Mouse (Mus musculus) frontal cortex, postnatal 36 days (tissue): ENCODE results near the gene Satb2.

ENCODE experiments used
- DNase-seq, 2 experiments: peaks; one replicate each; pipeline ENCODE4 v3.0.0; 2022; ENCODE audit warnings: low spot score in 2 of 2

The Satb2 gene

GRCm38 (mm10) chr1:56973593-56973950, 4.9 kb downstream of the Satb2 start:
- DNase-seq = no peak

- peak; percentile 89 to 92 for DNase-seq
Measured at GRCm38 (mm10) chr1:56972950-56973592, 5.4 kb downstream of the Satb2 start.

- no peak for DNase-seq
Measured at GRCm38 (mm10) chr1:56972251-56972949, 6.0 kb downstream of the Satb2 start.

GRCm38 (mm10) chr1:56971942-56972250, 6.6 kb downstream of the Satb2 start:
- DNase-seq = peak in 1 of 2 experiments; percentile 40

DNA sequence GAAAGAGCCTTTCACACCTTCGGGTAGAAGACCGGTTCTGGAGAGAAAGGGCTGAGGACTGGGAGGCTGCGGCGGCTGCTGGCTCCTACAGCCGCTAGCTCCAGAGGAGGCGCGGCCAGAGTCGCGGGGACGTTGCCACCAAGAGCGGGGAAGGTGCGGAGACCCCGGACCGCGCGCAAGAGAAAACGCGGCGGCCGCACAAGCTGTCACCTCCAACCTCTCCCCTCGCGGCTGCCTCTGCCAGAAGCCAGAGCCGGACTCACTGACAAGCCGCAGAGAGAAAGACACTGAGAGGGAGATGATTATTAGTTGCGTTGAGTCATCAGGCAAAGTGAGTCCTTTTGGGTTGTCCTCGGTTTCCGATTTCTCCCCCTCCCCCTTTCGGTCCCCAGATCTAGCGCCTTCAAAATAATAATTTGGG, 7.0 kb downstream of the Satb2 start:
- DNase-seq = no peak

DNA sequence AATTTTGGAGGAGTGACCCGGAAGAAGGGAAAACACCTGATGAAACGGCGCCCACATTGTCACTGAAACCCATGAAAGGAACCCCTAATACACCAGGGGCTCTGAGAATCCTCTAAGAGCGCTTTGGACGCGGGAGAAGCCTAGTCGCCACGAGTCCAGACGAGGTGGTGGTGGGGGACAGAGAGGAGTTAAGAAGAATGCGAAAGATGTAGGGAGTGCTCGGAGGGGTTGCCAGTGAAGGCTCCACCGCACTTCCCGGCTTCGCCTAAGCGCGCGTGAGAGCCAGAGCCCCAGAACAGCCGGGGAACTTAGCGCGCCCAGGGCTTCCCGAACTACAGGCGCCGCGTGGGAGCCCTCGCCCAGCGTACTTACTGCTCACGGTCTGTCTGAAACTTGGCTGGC, 7.7 kb downstream of the Satb2 start:
- no peak for DNase-seq

DNA sequence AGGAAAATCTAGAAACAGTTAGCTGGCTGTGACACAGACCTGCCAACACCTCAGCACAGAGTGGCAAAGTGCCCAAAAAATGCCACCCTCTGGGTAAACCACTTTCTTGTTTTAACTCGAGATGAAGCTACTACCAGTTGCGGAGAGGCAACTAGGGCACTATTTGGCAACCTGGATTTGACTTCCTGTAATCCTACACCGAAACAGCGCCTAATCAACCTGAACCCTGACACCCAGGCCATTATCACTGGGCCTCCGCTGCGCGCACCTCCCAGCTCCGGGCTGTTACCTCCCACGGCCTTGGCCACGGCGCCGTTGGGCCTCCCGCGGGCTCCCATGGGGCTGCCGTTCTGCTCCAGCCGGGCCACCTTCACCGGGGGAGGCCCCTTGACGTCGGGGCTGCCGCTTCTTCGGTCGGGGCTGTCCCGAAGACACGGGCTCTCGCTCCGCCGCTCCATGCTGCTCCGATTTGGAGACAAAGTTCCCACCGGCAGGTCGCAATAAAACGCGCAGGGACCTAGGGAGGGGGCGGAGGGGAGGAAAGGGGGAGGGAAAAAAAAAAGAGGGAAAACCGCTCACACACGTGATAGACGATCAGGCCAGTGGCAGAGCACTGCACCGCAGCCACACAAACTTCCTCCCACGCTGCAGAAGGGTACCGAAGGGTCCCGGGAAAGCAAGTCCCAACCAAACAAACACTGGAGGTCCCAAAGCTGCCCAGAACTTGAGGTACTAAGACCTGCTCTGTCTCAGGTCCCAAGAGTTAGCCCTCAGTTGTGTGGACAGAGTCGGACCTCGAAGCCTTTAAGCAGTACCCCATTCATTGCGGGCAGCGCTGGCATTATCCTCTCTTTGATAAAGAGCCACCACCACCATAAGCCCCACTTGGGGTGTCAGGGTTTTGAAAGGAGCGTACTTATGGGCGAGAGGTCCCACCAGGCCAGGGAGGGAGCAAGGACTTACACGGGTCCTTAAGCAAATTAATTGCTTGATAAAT, 8.8 kb downstream of the Satb2 start:
- DNase-seq = peak in 1 of 2 experiments; percentile 58

DNA sequence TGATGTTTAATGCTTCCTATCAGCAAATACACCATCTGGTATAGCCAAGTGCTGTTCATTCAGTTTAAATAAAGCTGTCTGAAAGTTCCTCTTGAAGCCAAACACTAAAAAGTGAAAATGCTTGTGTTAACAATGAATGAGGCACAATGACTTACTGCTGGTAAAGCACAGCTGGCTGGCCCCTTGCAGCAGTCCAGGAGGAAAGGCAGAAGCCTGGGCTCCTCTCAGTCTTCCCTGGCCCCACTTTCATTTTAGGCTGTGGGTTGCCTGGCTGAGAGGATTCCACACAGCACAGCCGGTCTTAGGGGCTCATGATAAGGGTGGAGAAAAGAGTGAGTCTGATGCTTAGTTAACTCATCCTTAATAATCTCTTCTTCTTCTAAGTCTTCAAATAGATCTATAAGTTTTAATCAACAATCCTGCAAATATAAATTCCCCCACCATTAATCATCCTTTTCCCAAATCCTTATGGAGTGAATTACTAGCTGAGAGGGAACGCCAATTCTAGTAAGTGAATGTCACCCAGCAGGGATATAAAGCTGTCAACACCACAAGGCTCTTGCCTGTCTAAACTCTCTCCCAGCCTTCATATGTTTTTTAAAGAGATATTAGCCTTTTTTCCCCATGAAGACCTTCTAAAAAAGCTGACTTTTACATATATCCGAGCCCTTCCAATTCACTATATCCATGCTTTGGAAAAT, 12.4 kb downstream of the Satb2 start:
- peak in 1 of 2 experiments; percentile 18 for DNase-seq

DNA sequence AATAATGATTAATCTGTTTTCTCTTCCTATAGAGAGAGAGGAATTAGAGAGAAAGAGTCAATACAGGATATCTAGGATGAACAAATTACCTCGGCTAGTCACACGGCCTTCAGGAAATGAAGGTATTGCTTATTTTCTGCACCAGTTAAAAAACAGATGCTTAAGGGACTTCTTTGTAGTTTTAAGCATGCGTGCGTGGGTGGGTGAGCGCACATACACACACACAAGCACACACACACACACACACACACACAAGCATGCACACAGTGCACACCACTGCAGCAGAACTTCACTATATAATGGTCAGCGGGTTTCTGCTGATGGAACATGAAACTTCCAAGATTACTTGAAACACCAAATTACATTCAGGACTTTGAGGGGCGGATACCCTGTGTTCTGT, 14.0 kb downstream of the Satb2 start:
- DNase-seq = no peak

DNA sequence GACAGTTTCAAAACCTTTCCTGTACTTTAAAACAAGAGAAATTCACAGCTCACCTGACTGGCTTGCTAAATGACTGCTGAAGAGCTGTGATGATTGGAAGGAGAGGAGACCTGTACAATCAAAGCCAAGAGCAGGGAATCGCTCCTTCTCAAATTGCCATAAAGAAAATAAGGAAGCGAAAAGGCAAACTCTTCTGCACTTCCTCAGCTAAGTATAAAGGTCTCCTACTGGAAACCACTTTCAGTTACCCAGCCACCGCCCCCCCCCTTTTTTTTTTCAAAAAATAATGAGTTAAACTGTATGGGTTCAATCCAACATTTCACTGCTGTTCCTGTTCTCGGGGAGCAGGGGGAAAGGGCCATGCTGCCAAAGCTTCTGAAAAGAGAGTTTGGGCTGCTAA, 15.2 kb downstream of the Satb2 start:
- DNase-seq = no peak

DNA sequence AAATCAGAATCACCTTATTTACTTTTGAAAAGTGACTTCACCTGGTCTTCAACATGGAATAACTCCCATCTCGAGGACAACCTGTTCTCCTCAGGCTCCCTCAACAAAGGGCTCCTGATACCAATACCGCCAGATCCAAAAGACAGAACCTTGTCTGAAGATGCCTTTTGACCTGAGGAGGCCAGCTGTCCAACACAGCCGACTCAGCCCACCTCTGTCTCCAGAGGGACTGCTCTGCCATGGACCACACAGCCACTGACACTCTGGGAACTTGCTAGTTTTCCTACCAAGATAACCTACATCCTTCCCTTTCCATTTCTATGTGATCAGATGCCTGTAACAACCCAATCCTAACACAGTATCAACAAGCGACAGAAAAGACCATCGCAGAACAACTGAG, 19.5 kb downstream of the Satb2 start:
- DNase-seq = no peak

GRCm38 (mm10) chr1:56957942-56958341, 20.5 kb downstream of the Satb2 start:
- no peak for DNase-seq

DNA sequence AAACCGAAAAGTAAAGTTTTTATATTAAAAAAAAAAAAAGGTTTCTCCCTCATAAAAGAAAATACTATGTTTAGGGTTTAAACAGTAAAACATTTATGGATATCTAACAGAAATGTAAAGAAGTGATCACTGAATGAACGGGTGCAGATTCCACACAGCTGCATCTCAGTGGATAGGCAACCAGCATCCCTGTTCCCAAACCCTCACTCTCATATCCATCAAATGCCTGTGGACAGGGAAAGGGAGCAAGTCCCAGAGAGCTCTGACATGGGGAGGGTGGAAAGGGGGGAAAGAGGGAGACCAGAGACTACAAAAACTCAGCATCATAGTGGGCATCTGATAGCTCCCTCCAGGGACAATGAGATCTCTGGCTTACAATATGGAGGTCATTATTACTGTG, 21.6 kb downstream of the Satb2 start:
- no peak for DNase-seq

GRCm38 (mm10) chr1:56955739-56956085, 22.7 kb downstream of the Satb2 start:
- DNase-seq = no peak

GRCm38 (mm10) chr1:56955055-56955738, 23.3 kb downstream of the Satb2 start:
- DNase-seq = no peak

DNA sequence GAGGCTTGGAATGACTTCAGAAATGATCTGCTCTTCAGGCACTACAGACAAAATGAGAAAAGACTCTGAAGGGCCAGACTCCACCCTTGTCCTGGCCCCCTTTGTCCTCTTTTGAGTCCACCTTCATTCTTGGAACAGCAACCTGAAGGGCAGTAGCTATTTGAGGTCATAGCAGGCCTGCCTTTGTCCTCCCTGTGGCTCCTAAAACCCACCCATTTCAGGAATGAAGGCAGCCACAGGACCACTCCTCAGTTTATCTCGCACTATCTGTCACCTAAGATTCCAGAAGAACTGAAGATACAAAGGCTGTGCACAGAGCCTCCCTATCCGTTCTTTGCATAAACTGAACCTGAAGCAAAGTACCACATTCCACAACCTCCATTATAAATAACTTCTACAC, 24.9 kb downstream of the Satb2 start:
- DNase-seq = no peak

DNA sequence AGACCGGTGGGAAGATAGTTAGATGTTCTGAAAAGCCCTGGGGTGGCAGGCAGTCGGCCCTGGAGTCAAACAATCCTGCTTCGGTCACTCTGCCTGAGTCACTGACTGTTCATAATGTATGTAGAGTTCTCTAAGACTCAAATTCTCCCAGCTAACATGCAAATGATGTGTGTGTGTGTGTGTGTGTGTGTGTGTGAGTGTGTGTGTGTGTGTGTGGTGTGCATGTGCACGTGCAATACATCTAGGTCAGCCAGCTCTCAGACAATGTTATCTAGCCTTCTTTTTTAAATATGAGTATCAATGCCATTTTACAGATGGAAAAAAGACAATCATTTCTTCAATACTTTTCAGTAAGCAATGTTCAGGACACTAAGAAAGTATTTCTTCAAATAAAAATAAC, 26.5 kb downstream of the Satb2 start:
- no peak for DNase-seq

GRCm38 (mm10) chr1:56951525-56951924, 26.9 kb downstream of the Satb2 start:
- no peak for DNase-seq

DNA sequence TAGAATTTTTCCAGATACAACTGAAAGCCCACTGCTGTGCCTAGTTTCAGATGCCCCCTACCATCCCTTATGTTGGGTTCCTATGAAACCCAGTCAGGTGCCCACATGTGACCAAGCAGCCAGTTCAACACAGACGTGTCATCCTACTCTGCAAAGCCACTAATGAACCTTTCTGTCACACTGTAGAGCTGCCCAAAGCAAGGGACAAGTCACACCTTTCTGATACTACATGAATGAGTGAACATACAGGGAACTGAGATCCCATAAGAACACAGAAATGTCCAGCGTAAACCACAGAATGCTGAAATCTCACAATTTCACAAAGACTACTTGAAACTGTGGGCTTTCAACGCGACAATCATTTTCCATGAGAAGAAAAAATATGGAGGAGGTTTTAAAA, 39.0 kb downstream of the Satb2 start:
- DNase-seq = no peak

GRCm38 (mm10) chr1:56938432-56938831, 40.0 kb downstream of the Satb2 start:
- DNase-seq = no peak

DNA sequence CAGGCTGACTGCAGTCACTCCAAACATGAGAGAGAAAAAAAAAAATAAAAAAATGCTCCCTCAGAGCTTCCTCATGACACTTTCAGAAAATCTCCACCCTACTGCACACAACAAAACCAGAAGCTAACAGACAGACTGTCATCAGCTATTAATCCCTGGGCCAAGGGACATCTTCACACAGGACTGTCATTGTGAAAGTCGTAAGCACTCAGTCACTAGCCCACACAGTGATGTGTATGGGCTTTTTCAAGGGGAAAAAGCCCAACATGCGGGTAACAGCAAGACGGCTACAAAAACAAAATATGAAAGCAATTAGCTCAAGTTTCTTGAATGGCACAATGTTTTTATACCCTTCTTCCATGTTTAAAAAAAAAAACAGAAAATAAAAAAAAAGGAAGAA, 41.9 kb downstream of the Satb2 start:
- DNase-seq = no peak

DNA sequence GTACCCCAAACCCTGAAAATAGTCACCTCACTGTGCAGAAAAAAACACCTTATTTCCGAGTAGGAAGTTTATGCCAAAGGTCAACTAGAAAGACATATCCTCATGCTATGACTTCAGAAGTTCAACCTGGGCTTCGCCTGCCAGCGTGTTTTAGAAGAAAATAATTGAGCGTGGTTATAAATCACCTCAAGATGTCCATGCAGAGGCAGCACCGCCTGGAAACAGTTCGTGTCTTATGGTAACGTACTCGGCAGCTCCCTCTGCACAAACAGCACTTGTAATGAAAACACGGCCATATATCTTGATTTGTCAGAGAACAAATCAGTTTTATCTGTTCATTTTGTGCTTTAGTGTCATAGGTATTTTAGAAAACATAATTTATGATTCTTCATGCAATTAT, 44.6 kb downstream of the Satb2 start:
- DNase-seq = no peak
